Mouse (Mus musculus): ENCODE measurements at regions not wholly inside any gene's neighbourhood (a gene's known extent, or its start where the extent isn't known, plus 50 kb on each side); places are given as distances from the start of the nearest gene placed in this dataset.
A peak's percentile ranks its signal among the peaks of the same experiment; 100 is the strongest.

DNA sequence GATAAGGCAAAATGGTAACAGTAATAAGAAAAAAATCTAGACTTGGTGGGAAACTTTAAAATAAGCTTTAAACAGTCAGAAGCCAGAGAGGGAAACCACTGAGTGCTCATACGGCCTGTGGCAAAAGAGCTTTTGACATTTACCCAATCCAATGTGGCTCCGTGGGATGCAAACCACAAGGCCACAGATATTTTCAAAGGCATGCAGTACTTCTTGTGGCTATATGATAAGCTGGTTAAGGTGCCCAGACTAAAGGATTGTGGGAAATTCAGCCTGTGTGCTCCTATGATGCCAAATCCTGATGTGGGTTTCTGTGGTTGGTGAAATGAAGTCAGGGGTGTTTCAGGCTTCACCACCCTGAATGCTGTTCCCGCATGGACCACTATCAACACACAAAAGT, 355.8 kb downstream of the Sorl1 start:
- peak; percentile 71 for DNase-seq (ENCODE audit: low read depth, low spot score)

DNA sequence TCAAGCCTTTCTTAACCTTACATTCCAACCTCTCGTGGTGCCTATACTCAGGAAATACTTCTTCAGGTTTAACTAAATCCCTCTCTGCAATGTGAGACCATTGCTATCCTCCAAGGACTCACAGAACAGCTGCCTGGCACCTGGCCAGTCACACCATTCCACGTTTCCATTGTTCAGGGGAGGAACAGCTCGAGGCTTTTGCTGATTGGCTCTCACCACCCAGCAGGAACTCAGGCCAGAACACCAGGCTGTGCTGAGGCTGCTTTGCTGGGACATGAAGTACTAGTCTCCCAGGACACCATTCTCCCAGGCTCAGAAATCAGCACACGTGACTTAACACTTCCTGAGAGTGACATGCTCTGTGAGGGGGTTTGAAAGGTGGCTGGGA, 357.6 kb downstream of the Sorl1 start:
- peak; percentile 89 for DNase-seq (ENCODE audit: low read depth, low spot score)

DNA sequence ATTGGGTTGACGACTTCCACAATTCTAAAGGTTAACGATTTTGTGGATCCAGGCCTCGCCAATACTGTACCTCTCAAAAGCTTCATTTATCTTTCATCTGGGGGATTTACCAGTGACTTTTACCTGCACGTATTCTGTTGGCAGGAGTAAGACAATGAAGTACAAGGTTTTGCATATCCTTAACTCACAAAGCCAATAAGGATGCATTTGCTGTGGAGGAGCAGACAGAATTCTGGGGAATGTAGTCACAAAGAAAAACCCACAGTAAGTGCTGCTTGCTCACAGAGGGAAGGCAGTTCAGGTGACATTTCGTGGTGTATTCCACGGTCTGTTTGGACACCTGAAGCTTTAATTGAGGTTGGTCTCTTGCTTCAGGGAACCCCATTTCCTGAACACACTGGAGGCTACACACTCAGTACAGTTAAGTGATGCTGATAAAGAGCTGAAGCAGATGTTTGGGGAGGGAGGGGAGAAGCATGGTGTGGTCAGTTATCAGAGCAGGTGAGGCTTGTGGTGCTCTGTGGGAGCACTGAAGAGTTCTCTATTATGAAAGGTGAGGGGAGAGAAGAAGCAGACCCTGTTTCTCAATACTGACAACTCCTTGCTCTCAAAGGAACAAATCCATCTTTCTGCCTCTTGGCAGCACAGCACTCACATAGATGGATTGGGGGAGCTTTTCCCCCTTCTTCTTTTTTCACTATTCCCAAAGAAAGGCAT, 358.1 kb downstream of the Sorl1 start:
- peak; percentile 16 for DNase-seq (ENCODE audit: low read depth, low spot score)

DNA sequence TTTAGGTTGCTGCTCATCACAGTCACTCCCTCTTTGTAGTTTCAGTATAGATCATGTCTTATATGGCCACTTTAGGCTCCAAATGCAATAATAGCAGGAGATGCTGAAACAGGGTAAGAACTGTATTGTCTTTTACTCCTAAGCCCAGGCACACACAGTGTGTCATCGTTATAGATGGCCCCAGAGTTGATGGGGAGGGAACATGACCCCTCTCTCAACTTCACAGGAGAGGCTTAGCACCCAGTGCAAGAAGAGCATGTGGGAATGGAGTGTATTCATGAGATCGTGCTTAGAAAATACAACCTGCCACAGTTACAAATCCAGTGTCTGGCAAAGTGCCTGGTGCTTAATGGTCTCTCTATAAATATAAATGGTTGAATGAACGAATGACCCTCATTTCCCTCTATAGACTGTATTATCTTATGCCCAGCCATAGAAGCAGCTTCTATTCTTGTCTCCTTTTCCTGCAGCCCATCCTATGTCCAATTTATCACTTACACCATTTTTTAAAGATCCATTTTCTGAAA, 363.0 kb downstream of the Sorl1 start:
- DNase-seq (ENCODE audit: low read depth, low spot score) = no peak

DNA sequence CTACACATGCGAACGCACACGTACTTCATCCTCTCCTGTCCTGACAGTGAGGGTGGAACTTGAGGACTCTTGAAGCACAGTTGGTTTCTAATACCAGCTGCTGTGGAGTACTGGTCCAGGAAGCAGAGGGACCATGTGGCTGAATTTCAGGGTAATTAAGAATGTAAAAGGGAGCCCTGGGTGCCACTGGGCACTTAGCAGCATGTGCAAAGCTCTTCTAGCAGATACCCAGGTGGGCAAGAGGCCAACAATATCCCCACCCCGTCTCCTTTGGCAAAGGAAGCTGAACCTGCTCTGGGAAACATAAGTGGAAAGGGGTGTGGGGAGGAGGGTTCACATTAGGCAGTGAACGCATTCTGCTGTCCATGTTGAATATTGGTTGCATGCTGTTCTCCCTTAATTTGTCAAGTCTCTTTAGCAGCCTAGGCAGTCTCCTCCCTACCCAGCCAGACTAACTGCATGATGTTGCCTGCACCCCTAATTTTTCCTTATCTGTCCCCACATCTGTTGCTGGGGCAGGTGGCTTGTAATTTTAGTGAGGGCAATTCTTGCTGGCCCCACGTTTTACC, 369.6 kb downstream of the Sorl1 start:
- no peak for DNase-seq (ENCODE audit: low read depth, low spot score)

DNA sequence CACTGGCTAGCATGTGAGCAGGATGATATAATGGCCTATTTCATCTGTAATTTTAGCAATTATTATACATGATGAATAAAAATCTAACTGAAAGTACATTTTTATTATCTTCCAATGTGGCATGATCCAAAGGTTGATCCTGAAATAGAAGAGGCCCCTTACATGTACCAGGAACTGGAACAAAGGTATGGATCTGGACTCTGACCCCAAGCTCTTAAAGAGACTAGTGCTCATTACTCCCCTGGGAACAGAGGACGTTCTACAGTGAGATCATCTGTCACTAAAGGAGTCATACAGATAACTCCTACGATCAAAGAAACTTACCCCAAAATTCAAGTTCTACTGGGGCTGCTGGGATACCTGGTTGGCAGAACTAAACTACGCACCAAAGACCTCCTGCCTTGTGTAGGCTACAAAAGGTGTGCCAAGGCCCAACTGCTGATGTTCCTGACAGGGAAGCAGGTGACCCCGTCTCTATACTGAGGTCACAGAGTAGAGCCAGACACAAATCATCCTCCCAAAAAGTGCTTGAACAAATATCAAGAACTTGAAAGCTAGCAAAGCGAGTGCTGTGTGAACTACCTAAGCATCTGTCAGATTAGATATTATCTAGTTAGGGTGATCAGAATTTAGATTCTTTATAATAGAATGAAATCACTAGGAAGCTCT, 378.0 kb downstream of the Sorl1 start:
- DNase-seq (ENCODE audit: low read depth, low spot score) = no peak

DNA sequence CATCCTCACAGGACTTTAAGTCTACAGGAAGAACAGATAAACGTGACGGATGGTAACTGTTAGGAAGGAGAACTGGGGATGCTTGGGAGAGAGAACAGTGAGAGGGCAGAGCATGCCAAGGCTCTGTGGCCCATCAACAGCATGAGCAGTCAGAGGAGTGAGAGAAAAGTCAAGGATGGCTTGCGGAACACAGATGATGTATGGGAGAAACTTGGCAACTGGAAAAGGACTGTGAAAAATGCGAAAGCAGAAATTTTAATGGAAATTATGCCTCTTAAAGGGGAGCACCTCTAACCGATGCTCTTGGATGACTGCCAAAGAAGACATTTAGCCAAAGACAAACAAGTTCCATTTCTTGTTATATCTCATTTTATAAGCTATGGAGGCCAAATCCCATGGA, 382.6 kb downstream of the Sorl1 start:
- DNase-seq (ENCODE audit: low read depth, low spot score) = no peak

DNA sequence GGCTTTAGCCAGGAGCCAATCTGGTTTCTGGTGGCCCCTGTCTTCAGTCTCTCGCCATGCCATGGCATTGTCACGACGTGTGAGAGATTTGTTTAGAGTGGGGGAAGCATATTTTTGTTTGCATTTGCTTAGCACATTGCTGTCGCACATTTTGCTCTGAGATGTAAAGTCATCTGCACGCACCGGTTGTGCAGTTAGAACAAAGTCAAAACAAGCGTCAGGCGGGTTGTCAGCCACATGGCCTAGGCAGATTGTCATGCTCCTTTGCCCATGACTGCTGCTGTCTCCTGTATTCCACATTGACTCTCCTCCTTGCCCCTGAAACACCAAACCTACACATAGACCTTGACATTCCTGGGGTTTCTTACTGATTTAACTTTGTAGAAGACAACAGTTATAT, 383.6 kb downstream of the Sorl1 start:
- no peak for DNase-seq (ENCODE audit: low read depth, low spot score)

DNA sequence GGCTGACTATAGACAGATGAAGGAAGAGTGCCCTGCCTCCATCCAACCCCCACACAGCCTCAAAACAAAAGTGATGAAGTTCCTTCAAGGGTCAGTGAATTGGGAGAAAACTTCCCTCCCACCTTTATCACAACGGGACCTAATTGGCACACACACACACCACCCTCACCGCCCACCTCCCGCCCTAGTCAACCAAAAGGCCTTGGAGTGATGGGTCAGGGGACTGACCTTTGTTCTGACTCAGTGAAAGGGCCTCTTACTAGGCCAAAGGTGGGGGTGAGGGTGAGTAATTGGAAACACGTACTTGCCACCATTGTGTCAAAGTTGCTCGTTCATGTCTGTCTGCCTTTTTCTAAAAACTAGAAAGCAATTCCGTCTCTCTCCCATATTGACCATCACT, 386.4 kb downstream of the Sorl1 start:
- DNase-seq (ENCODE audit: low read depth, low spot score) = no peak

DNA sequence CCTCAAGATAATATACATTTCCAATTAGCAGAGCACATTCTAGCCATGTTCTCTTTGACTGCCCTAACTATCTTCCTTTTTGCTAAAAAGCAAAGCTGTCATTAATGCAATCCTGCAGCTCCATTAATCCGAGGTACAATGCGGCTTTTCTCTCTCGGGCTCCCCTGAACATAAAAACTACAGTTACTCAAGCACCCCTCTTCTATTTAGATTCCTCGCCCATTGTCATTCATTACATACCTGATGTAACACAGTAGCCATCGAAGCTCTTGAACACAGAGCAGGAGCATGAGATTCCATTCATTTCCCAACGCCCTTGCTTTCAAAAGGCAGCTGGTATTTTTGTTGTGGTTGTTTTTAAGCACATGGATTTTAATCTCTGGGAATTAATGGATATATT, 387.2 kb downstream of the Sorl1 start:
- DNase-seq (ENCODE audit: low read depth, low spot score) = no peak

DNA sequence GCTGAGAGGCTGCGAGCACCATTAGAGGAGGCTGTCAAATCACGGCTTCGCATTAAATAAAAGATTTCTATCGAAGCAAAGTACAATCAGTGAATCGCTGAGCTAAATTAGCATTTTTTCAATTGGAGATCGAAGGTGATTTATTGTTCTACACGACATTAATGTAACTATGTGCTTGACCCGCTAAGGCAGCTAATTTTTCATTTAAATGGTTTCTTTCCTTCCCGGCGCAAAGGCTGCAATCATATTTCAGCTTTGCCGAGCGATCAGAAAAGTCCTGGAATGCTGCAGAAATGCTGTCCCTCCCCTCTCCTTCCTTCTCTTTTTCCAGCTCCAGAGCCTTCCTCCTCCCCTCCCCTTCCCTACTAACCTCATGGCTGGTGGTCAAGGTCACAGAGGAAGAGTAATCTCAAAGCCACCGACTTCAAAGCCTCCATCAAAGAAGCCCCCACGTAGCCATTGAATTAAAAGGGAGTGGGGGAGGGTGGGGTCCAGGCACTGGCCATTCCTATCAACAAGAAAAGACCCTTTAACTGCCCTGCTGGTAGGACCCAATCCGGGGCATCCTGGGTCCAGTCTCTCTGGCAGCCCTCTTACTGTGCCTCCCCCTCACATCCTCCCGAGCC, 387.8 kb downstream of the Sorl1 start:
- peak; percentile 28 for DNase-seq (ENCODE audit: low read depth, low spot score)

DNA sequence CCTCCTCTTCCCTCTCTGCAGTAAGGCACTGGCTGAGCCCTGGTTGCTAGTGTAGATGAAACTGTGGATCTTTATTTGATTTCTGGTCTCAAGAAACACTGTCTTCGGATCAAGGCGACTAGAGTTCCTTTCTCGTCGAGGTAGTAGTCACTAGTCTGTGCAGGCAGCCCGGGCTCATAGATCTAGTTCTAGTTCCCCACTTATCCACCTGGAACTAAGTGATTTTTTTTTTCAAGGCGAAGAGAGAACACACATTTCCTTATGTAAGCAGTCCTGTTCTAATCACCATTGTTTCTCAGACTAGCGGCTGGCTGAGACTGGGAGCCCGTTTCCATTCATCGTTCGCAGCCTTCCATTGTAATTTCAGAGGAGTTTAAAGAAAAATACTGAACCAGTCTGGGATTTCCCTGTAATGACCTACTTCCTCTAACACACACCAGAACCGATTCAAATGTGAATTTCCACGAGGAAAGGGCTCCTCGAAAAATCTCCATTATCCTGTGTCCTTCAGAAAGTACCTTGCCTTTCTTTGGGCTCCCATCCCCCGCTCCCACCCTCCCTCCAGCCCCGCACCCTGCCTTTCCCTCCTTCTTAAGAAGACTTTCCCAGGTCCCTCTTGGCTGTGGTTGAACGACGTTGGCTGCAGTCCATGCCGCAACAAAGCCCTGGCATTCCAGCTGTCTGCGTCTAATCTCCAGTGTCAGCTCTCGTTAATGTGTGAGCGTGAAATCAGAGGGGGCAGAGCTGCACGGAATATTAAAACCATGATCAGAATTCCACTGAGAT, 388.5 kb downstream of the Sorl1 start:
- DNase-seq (ENCODE audit: low read depth, low spot score) = peak; percentile 87

DNA sequence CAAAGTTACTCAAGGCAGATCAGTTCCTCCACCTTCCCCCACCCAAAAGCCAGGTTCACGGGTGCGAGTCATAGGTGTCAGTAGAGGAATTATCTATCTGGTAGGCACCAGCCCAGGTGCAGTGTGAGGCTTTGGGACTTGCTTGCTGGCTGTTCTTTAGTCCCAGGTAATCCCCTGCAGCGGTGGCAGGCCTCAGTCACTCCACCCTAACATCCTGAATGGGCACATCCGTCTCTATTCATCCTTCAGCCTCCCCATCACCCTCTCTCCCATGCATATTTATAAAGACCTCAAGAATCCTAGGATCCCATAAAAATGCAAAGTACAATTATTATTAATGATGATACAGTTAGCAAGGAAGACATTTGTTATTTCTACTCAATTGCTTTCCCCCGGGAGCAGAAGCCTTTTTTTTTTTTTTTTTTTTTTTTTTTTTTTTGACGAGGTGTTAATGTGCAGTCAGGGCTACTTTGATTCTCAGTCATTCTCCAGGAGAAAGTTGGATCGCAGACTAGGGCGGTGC, 389.1 kb downstream of the Sorl1 start:
- no peak for DNase-seq (ENCODE audit: low read depth, low spot score)

DNA sequence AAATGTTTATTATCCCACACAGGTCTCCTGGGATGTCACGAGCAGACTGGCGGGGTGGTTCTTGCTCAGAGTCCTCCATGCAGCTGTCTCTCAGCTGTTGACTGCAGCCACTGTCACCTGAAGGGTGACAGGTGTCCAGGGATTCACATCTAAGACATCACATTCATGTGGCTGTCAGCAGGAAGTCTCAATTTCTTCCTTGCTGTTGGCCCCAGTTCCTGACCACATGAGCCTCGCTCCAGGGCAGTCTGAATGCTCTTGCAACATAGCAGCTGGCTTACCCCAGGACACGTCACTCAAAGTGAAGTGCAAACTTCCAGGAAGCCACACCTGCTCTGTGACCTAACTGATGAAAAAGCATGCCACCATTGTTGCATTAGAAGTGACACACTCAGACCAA, 402.5 kb downstream of the Sorl1 start:
- peak; percentile 20 for DNase-seq (ENCODE audit: low read depth, low spot score)

DNA sequence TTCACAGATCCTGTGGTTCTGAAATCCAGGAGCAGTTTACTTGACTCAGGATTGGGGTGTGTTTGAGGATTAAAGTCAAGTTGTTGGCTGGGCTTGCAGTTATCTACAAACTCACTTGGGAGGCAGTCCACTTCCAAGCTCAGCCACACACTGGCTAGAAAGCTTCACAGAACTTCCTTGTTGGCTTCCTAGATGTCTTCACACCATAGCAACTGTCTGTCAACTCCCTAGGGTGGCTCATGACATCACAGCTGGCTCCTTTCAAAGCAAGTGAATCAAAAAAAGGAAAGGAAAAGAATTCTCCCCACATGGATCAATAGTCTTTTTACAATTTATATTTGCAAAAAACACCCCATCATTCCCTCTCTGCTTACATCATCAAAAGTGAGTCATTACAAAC, 408.9 kb downstream of the Sorl1 start:
- peak; percentile 25 for DNase-seq (ENCODE audit: low read depth, low spot score)

DNA sequence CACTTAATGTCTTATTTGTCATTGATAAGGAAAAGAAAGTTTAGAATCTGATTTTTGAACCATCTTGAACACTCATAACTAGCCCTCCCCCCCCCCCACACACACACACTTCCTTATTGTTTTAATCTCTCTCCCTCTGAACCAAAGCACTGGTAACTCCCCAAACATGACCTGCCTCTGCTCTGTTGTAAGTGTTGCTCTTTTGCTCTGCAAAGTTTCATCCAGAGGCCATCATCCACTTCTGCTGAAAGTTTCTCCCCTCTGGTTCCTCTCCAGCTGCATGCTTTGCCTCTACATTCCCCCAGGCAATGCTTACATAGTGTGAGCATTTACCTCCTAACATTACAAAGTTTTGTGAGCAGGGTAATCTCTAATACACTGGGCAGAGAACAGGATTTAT, 418.1 kb downstream of the Sorl1 start:
- DNase-seq (ENCODE audit: low read depth, low spot score) = peak; percentile 79

DNA sequence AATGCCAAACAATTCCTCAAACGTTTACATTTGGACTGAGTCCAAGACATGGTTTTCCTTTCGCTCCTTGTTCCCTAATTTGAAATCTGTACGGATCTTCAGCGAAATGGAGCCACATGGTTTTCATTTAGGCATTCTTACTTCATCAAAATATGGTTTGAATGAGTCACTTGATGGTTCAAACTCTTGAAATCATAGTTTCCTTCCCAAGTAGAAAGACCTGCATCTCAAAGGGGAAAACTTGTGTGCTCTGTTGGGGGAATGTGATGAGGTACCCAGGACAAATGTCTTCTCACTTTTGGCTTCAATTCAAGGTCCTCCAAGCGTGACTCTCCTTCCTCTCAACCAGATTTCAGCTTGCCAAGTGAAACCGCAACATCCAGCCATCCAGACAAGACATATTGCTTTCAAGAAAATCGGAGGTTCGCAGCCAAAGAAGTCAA, 418.6 kb downstream of the Sorl1 start:
- DNase-seq (ENCODE audit: low read depth, low spot score) = peak; percentile 97

DNA sequence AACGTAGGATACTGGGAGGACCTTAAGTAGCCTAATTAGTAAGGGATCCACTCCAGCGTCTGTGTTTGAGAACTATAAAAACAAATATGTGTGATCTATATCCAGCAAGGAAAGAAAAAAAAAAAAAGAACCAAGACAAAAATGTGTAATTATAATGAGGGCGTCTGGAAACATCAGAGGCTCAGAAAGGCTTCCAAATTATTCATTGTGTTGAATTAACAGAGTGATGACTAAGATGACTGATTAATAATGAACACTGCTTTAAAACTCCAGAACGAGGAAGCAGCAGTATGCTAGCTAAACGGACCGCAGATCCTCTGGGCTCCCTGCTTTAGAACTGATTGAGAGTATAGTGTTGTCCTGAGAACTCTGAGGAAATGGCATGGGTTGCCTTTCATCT, 421.0 kb downstream of the Sorl1 start:
- DNase-seq (ENCODE audit: low read depth, low spot score) = no peak

DNA sequence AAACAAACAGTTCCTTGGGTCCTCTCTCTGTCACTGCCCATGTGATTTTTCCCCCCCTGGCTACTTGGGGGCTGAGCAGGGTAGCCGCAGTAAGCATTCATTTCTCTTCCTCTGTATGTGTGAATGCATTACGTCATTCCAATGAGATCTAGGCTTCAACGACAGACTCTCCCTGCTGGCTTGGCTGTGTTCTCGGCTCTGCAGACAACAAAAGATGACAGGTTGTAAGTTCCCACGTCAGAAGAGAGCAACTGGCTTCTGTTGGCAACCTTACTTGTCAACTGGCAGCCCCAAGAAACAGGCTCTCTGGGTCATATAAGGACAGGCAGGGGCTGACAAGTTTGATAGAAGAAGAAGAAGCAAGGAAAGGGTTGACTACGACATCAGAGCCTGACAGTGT, 423.4 kb downstream of the Sorl1 start:
- DNase-seq (ENCODE audit: low read depth, low spot score) = no peak

DNA sequence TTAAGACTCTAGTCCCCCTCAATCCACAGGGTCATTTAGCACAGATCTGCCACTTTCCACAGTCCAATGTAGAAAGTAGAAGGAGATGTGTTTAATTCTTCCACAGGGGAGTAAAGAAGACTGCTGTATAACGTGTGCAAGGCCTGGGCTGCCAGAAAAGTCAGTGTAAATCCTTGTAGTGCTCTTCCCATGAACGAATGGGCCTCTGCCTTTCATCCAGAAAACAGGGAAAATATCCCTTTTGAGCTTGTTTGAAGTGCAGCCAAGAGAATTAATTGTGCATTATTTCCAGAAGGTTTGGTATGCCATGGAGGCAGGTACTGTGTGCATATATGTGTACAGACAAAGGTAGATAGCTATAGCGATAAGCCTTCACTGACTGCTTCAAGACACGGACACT, 425.1 kb downstream of the Sorl1 start:
- DNase-seq (ENCODE audit: low read depth, low spot score) = no peak
